Mouse (Mus musculus) lung, embryonic 14.5 days (tissue): ENCODE results near the gene Asap2. TPM values are rescaled to one million over a fixed set of nuclear protein-coding genes. Genes with fewer than 3 reads are reported as not detected.

ENCODE experiments used
- ATAC-seq: fragments of 200-750 bp; cut with Nextera tagmentation; 2 replicates; pipeline ENCODE4 v1.8.0; 2017; ENCODE audit warnings: mild to moderate bottlenecking, moderate TSS enrichment, moderate library complexity; ENCODE audit not compliant: insufficient read depth
- DNase-seq: peaks from one replicate; pipeline ENCODE4 v3.0.0-alpha.2; 2015
- H3K27ac ChIP-seq: fragments of 300-500 bp; sonication (generic); 2 replicates; pipeline ENCODE4 v1.5.1; 2014; ENCODE audit warnings: low read depth, mild to moderate bottlenecking, moderate library complexity
- H3K27me3 ChIP-seq: fragments of 300-500 bp; sonication (generic); 2 replicates; pipeline ENCODE4 v1.6.1; 2014; ENCODE audit warnings: low read length, control low read depth; ENCODE audit not compliant: insufficient read depth
- H3K36me3 ChIP-seq: fragments of 300-500 bp; sonication (generic); 2 replicates; pipeline ENCODE4 v1.6.1; 2014; ENCODE audit warnings: control low read depth; ENCODE audit not compliant: insufficient read depth
- H3K4me1 ChIP-seq: fragments of 300-500 bp; sonication (generic); 2 replicates; pipeline ENCODE4 v1.6.1; 2014; ENCODE audit warnings: antibody characterized with exemption, control low read depth; ENCODE audit not compliant: insufficient read depth
- H3K4me2 ChIP-seq: fragments of 300-500 bp; sonication (generic); 2 replicates; pipeline ENCODE4 v1.6.1; 2014; ENCODE audit warnings: mild to moderate bottlenecking
- H3K4me3 ChIP-seq: fragments of 300-500 bp; sonication (generic); 2 replicates; pipeline ENCODE4 v1.5.1; 2014; ENCODE audit warnings: low read depth, low read length
- H3K9ac ChIP-seq: fragments of 300-500 bp; sonication (generic); 2 replicates; pipeline ENCODE4 v1.6.1; 2014
- H3K9me3 ChIP-seq: fragments of 300-500 bp; sonication (generic); 2 replicates; pipeline ENCODE4 v1.6.1; 2016; ENCODE audit warnings: low read depth, low read length, control low read depth
- CTCF ChIP-seq: IDR thresholded peaks from 2 replicates; pipeline ENCODE4 v1.5.1; 2016; ENCODE audit warnings: antibody characterized with exemption, low read depth
- WGBS: fragments of 180-500 bp; shearing (Covaris S2); extraction: QIAGEN DNeasy Blood & Tissue Kit; methylation state at CpG from one replicate; pipeline ENCODE4 v1.1.7; 2014; 5-methylcytosine and 5-hydroxymethylcytosine counted together
- polyA plus RNA-seq: library from polyadenylated mRNA; unstranded; fragments of >200 nt; fragmentation: Nextera tagmentation; extraction: Ambion mirVana; gene quantifications from 2 replicates; pipeline ENCODE4 v1.2.1, GENCODE M21; 2014

Gene Asap2
- polyA plus RNA-seq, 1 experiment from 2014 or later, result 13.8 TPM

DNA sequence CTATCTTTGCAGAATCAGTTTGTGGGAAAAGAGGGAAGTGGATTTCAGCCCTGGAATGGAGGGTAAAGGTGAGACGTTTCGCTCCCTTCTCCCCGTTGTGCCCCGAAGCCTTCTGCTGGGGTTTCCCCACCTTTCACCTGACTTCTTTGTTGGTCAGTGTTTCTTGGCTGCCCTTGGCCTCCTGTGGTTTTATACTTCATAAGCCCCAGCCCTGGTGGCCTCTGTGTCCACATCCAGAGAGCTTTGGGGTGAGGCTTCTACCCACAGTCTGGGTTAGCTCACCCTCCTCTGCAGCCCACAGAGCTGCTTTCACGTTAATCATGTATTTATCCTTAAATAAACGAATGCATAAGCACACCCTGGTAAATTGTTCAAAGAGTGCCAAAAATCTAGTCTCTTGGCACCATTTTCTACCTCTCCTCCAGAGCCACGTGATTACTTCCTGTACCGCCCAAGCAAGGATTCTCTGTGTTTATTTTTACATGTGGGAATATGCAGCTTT, 170.1 kb downstream of the Asap2 start:
- DNase-seq (peak; percentile 70), ATAC-seq (peak; percentile 67)
- Histone ChIP-seq H3K9me3 (no peaks in the 10 kb centered on the region), H3K4me1 (0 out of 2 replicates have a peak, but pooled peaks cover 4% of the 10 kb centered on the region), H3K27me3 (no peaks in the 10 kb centered on the region), H3K4me3 (no peak overlapping the region), H3K4me2 (no peak overlapping the region), H3K36me3 (no peaks in the 10 kb centered on the region), H3K27ac (no peak overlapping the region), H3K9ac (no peak overlapping the region)
- no peak for TF ChIP-seq CTCF
- 45% methylated on average over 8 of the region's 8 CpGs for whole genome bisulfite sequencing

DNA sequence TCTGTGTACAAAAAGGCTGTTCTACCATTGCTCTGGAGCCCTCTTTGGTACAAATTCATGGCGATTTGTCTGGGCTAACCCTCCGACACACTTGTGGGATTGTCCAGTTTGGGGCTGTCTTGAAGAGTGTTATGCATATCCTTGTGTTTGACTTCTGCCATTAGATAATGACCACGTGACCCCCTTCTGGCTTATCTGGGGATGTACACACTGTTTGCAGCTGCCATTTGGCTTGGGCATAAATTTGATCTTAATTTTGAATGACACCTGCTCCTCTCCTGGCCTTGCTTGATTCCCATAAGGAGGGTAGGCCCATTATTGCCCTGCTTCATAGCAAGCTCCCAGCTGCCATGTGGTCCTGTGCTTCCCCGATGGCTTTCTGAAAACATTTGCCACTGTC, 171.6 kb downstream of the Asap2 start:
- H3K27ac ChIP-seq, result no peak overlapping the region
- H3K36me3 ChIP-seq, result no peaks in the 10 kb centered on the region
- no peak overlapping the region for H3K4me3 ChIP-seq
- no peak overlapping the region for H3K4me2 ChIP-seq
- TF ChIP-seq CTCF, result no peak
- H3K9me3 ChIP-seq, result no peaks in the 10 kb centered on the region
- no peak overlapping the region for H3K9ac ChIP-seq
- DNase-seq (no peak), ATAC-seq (no peak)
- peaks cover 5% of the 10 kb centered on the region; the same call in 1 of the 2 replicates for H3K4me1 ChIP-seq
- 88% methylated on average over 4 of the region's 4 CpGs for WGBS
- no peaks in the 10 kb centered on the region for H3K27me3 ChIP-seq

DNA sequence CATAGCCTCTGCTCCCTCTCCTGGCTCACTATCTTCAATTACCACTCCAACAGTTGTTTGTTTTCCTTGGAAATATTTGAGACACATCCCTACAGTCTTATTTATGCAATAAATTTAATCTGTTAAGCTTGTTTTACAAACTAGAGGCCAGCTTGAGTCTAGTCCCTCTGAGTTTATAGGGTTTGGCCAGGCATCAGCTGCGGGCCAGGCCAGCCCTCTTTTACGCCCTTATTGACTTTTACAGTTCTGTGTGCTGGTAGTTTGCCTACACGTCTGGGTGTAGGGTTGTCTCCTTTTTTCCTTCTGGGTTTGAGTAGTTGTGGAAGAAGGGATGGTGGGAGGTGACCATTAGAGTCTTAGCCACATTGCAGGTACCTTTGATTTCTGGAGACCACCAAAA, 173.4 kb downstream of the Asap2 start:
- Histone ChIP-seq H3K9ac (no peak overlapping the region), H3K4me3 (no peak overlapping the region), H3K4me1 (peaks cover 15% of the 10 kb centered on the region; the same call in 1 of the 2 replicates), H3K27me3 (no peaks in the 10 kb centered on the region), H3K4me2 (no peak overlapping the region), H3K9me3 (no peaks in the 10 kb centered on the region), H3K27ac (0 out of 2 replicates have a peak overlapping the region, but pooled peaks have one; percentile 43), H3K36me3 (peaks cover under 1% of the 10 kb centered on the region; the same call in 1 of the 2 replicates)
- no peak for TF ChIP-seq CTCF
- DNase-seq, result no peak
- WGBS, result 67% methylated on average over 3 of the region's 3 CpGs
- ATAC-seq, result no peak

DNA sequence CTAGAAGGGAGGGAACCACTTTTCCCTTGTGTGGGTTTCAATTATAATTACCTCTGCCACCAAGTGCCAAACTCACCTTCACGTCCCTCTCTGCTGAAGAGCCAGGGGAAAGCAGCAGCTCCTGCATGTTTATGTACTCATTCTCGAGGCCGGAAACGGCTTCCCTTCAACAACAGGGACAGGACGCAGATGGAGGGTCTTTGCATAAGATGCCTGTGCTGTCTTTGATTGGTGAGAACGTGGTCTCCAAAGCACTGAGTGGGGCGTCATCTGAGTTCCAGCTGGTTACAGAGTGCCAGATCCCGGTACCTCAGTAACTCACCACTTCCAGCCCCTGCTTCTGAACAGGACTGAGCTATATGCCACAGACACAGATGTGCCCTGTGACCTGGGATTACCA, 174.0 kb downstream of the Asap2 start:
- DNase-seq (peak; percentile 57), ATAC-seq (peak; percentile 19; the same call in 1 of the 2 replicates)
- H3K9me3 ChIP-seq, result no peaks in the 10 kb centered on the region
- H3K4me1 ChIP-seq, result peaks cover 15% of the 10 kb centered on the region; the same call in 1 of the 2 replicates
- H3K4me3 ChIP-seq, result no peak overlapping the region
- H3K27ac ChIP-seq, result no peak overlapping the region
- no peak overlapping the region for H3K9ac ChIP-seq
- H3K4me2 ChIP-seq, result no peak overlapping the region
- H3K27me3 ChIP-seq, result no peaks in the 10 kb centered on the region
- TF ChIP-seq CTCF, result no peak
- 49% methylated on average over 8 of the region's 8 CpGs for WGBS
- peaks cover 6% of the 10 kb centered on the region; the same call in 1 of the 2 replicates for H3K36me3 ChIP-seq

DNA sequence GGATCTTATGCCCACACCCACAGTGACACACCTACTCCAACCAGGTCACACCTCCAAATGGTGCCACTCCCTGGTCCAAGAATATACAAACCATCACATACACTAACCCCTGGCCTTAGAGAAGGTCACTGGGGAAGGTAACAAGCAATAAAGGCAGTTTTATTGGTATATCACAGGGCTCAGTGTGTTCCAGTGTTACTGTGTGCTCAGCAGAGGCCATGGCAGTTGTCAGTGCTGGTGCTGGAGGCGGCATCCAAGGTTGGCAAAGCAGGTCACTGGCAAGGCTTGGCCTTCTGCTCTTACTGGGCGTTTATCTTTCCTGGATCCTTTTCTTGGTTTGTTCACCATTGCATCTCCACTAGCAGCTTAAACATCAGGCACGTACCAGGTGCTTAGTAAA, 174.9 kb downstream of the Asap2 start:
- H3K27ac ChIP-seq, result no peak overlapping the region
- 81% methylated on average over 3 of the region's 3 CpGs for WGBS
- H3K27me3 ChIP-seq, result no peaks in the 10 kb centered on the region
- peaks cover 11% of the 10 kb centered on the region; the same call in 1 of the 2 replicates for H3K4me1 ChIP-seq
- TF ChIP-seq CTCF, result no peak
- DNase-seq (no peak), ATAC-seq (no peak)
- no peak overlapping the region for H3K9ac ChIP-seq
- H3K9me3 ChIP-seq, result no peaks in the 10 kb centered on the region
- H3K4me3 ChIP-seq, result no peak overlapping the region
- H3K4me2 ChIP-seq, result no peak overlapping the region
- peaks cover 13% of the 10 kb centered on the region for H3K36me3 ChIP-seq

DNA sequence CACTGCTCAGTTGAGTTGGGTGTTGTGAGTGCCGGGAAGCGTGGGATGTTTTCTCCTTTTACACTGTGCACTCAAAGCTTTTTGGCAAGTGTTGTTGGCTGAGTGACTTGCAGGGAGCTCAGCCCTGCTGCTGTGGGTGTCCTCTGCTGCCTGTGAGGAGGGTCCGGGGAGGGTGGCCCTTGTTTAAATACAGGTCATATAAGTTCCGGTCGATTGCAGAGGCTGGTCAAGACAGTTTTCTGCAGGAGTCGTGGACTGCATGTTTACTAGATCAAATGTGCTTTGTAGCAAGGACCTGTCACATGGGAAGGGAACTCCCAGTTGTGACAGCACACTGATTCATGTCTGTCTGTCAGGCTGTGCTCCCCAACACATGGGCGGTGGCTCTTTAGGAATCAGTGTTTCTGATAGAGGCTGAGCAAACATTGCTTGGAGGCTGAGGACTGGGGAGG, 175.7 kb downstream of the Asap2 start:
- WGBS, result 30% methylated on average over 7 of the region's 7 CpGs
- Histone ChIP-seq H3K9me3 (no peaks in the 10 kb centered on the region), H3K36me3 (peaks cover 13% of the 10 kb centered on the region), H3K4me2 (no peak overlapping the region), H3K9ac (no peak overlapping the region), H3K4me3 (no peak overlapping the region), H3K27me3 (no peaks in the 10 kb centered on the region), H3K27ac (no peak overlapping the region), H3K4me1 (peaks cover 11% of the 10 kb centered on the region; the same call in 1 of the 2 replicates)
- DNase-seq (no peak), ATAC-seq (no peak)
- TF ChIP-seq CTCF, result no peak

DNA sequence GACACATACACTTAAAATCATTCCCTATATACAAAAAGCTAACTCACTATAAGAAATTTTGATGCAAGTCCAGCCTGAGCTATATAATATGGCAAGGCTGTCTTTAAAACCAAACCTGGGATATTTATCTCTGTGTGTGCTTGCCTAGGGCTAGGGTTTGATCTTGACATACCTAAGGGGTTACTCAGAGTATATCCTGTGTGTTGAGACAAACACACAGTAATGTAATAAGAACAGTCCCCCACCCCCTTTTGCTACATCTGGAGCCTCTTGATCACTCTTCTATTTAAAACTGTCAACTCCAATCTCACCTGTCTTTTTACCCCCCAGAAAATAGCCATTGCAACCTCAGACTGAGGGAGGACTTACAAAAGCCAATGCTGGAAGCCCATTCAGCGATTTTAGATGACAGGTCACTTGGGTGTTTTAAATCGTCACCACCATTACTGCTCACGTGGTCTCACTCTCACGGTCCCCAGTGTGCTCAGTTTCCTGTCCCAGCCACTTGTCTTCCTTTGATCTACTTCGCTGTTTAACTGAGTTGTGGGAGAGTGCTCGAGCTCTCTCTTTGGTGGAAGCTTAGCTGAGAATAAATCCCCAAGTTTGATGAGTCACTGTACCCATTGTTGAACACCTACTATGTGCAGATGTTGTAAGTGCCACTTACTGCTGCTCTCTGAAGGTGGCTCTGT, 176.8 kb downstream of the Asap2 start:
- TF ChIP-seq CTCF, result no peak
- 13% methylated on average over 6 of the region's 6 CpGs for WGBS
- Histone ChIP-seq H3K9me3 (no peaks in the 10 kb centered on the region), H3K27me3 (no peaks in the 10 kb centered on the region), H3K4me2 (no peak overlapping the region), H3K9ac (no peak overlapping the region), H3K4me1 (peaks cover 11% of the 10 kb centered on the region; the same call in 1 of the 2 replicates), H3K4me3 (no peak overlapping the region), H3K36me3 (peaks cover 13% of the 10 kb centered on the region), H3K27ac (0 out of 2 replicates have a peak overlapping the region, but pooled peaks have one; percentile 2)
- ATAC-seq (no peak), DNase-seq (peak; percentile 37)
